Mouse (Mus musculus) forebrain, embryonic 13.5 days (tissue): ENCODE measurements around the gene Fbxl7. TPM values are rescaled to one million over a fixed set of nuclear protein-coding genes. Genes with fewer than 3 reads are reported as not detected.

ENCODE experiments used
- ATAC-seq: fragments of 200-750 bp; cut with Nextera tagmentation; 2 replicates; pipeline ENCODE4 v1.8.0; 2017
- H3K27ac ChIP-seq: fragments of 300-500 bp; sonication (generic); 2 replicates; pipeline ENCODE4 v1.5.1; 2015; ENCODE audit warnings: inconsistent platforms, mild to moderate bottlenecking, moderate library complexity
- H3K27me3 ChIP-seq: fragments of 300-500 bp; sonication (generic); 2 replicates; pipeline ENCODE4 v1.6.1; 2015; ENCODE audit warnings: mild to moderate bottlenecking, inconsistent platforms
- H3K36me3 ChIP-seq: fragments of 300-500 bp; sonication (generic); 2 replicates; pipeline ENCODE4 v1.6.1; 2015; ENCODE audit warnings: mild to moderate bottlenecking, inconsistent platforms; ENCODE audit not compliant: poor library complexity, severe bottlenecking
- H3K4me1 ChIP-seq: fragments of 300-500 bp; sonication (generic); 2 replicates; pipeline ENCODE4 v1.6.1; 2015; ENCODE audit warnings: inconsistent platforms
- H3K4me2 ChIP-seq: fragments of 300-500 bp; sonication (generic); 2 replicates; pipeline ENCODE4 v1.6.1; 2015; ENCODE audit warnings: inconsistent platforms, mild to moderate bottlenecking, moderate library complexity
- H3K4me3 ChIP-seq: fragments of 300-500 bp; sonication (generic); 2 replicates; pipeline ENCODE4 v1.5.1; 2015; ENCODE audit warnings: mild to moderate bottlenecking, inconsistent platforms
- H3K9ac ChIP-seq: fragments of 300-500 bp; sonication (generic); 2 replicates; pipeline ENCODE4 v1.6.1; 2015; ENCODE audit warnings: mild to moderate bottlenecking, inconsistent platforms
- H3K9me3 ChIP-seq: fragments of 300-500 bp; sonication (generic); replicated peaks from 2 replicates; pipeline ENCODE4 v1.6.1; 2016; ENCODE audit warnings: inconsistent platforms
- WGBS: fragments of 180-500 bp; shearing (Covaris S2); methylation state at CpG from one replicate; pipeline ENCODE4 v1.1.7; 2015; 5-methylcytosine and 5-hydroxymethylcytosine counted together
- polyA plus RNA-seq: library from polyadenylated mRNA; unstranded; fragments of >200 nt; fragmentation: Nextera tagmentation; extraction: Ambion mirVana; gene quantifications from 2 replicates; pipeline ENCODE4 v1.2.1, GENCODE M21; 2015

Fbxl7 gene
- polyA plus RNA-seq = 7.4 and 7.6 TPM in 2 replicates

DNA sequence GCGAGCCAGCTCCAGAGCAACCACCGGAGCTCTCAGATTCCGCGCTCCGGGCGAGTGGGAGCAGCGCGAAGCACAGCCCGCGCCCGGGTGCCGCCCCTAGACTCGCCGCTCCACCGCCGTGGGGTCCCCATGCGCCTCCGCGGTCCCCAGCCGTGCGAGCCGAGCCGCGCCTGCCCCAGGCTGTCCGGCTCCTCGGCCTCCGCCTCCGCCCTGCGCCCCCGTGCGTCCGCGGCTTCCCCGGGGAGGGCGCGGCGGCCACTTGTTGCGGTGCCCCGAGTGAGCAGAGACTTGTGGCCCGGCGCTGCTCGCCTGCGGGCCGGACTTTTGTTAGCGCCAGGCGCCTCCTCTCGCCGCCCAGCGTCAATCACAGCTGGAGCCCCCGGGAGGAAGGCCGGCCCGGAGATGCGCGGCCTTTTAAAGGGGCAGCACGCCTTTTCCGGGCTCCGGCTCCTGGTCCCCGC lies at the start of gene Fbxl7:
TSS of gene Fbxl7 (minus strand) at position 330 of the 461 bp plus-strand sequence.
- Histone ChIP-seq H3K9ac (peak within 1 kb of the TSS; percentile 81), H3K4me2 (peak within 1 kb of the TSS; percentile 88), H3K27ac (peak within 1 kb of the TSS; percentile 63), H3K4me3 (peak within 1 kb of the TSS; percentile 75), H3K9me3 (no peaks in the 10 kb centered on the region), H3K4me1 (peaks cover 25% of the 10 kb centered on the region), H3K27me3 (no peaks in the 10 kb centered on the region), H3K36me3 (no peaks in the 10 kb centered on the region)
- WGBS = under 1% methylated on average over 56 of the region's 58 CpGs
- ATAC-seq = peak; percentile 94

DNA sequence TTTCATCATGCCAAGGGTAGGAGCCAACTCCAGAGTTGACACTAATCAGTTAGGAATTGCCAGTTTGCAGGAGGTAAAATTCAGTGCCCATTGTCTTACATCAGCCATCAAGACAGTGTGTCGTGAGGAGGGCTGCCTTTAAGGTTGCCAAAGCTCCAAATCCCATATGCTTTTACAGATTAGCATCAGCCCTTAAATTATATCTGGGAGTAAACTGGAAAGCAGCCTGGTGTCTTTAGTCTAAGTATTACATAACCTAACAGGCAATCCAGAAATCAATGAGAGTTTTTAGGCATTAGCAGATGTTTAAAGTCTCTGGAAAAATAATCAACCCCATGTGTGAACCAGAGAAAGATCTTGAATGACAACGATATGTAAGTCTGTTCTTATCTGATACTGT lies 26.6 kb upstream of the Fbxl7 start:
- 82% methylated on average over 2 of the region's 2 CpGs for WGBS
- no peak overlapping the region for H3K9ac ChIP-seq
- ATAC-seq = no peak
- no peak overlapping the region for H3K27ac ChIP-seq
- H3K27me3 ChIP-seq = no peaks in the 10 kb centered on the region
- H3K4me3 ChIP-seq = no peak overlapping the region
- no peaks in the 10 kb centered on the region for H3K36me3 ChIP-seq
- H3K4me1 ChIP-seq = no peaks in the 10 kb centered on the region; the same call in 1 of the 2 replicates
- H3K9me3 ChIP-seq = no peaks in the 10 kb centered on the region
- H3K4me2 ChIP-seq = no peak overlapping the region

DNA sequence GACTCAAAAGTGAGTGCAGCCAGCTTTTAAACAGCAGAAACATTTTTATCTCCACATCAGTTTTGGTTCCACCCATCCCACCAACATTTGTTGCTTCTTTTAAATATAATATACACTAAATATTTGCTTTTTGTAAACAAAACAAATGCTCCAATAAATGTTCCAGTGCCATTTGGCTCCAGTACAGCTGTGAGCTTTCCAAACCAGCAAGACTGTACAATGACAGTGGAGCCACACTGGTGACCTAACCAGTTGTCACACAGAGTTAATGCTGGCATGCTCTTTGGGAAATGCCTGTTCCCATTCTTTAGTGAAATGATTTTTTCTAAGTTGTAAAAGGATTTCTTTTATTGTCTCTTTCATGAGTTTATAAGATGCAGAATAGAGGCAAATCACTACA lies 18.0 kb upstream of the Fbxl7 start:
- no peak for ATAC-seq
- H3K27me3 ChIP-seq = no peaks in the 10 kb centered on the region
- H3K36me3 ChIP-seq = no peaks in the 10 kb centered on the region

DNA sequence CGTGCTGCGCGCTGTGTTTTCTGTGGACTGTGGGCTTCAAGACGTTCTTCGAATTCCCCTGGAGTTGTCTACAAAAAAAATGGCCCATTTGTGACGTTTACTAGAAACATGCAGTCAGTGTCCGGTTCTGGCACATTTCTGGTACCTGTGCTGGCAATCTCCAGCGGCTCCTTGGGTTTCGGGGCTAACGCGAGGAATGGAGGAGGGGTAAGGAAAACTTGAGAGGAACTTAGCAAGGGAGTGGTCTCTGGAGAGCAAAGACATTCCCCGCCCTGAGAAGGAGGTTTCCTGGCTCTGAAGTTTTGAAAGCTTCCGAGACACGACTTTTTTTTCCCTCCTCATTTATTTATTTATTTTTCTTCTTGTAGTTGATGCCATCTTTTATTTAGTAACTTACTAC lies 381 bp upstream of the Fbxl7 start:
- Histone ChIP-seq H3K36me3 (no peaks in the 10 kb centered on the region), H3K4me2 (peak overlapping the region; percentile 88), H3K4me1 (peaks cover 25% of the 10 kb centered on the region), H3K27me3 (no peaks in the 10 kb centered on the region), H3K27ac (no peak overlapping the region), H3K9ac (peak overlapping the region; percentile 81), H3K9me3 (no peaks in the 10 kb centered on the region), H3K4me3 (peak overlapping the region; percentile 75)
- ATAC-seq = 0 out of 2 replicates have a peak, but pooled peaks have one; percentile 6
- WGBS = 0% methylated on average over 14 of the region's 14 CpGs

More for the DNA sequence above, 18.0 kb upstream of the Fbxl7 start:
- no peaks in the 10 kb centered on the region for H3K9me3 ChIP-seq
- no peak overlapping the region for H3K4me2 ChIP-seq
- H3K9ac ChIP-seq = no peak overlapping the region
- no peak overlapping the region for H3K4me3 ChIP-seq
- H3K4me1 ChIP-seq = no peaks in the 10 kb centered on the region
- no peak overlapping the region for H3K27ac ChIP-seq

DNA sequence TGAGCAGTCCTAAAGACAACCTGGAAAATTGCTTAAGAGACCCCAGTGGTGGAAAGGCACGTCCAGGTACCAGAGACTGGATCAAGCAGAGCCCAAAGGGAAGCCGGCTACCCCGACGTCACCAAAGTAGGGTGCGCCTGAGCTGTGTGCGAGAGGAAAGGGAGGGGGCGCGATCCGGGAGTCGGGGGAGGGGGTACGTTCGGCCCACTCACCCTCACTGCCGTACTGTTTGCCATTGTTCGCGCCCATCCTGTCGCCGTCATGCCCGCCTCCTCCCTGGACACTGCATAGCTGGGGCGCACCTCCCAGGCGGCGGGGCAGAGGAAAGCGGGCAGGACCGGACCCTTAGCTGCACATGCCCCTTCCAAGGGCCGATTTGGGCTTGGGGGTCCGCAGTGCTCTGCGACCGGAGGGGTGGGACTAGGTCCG lies 565 bp downstream of the Fbxl7 start:
- peak overlapping the region; percentile 75 for H3K4me3 ChIP-seq
- peak overlapping the region; percentile 63 for H3K27ac ChIP-seq
- H3K9me3 ChIP-seq = no peaks in the 10 kb centered on the region
- H3K4me2 ChIP-seq = peak overlapping the region; percentile 88
- peaks cover 25% of the 10 kb centered on the region for H3K4me1 ChIP-seq
- ATAC-seq = peak; percentile 83
- H3K27me3 ChIP-seq = no peaks in the 10 kb centered on the region
- peak overlapping the region; percentile 81 for H3K9ac ChIP-seq
- no peaks in the 10 kb centered on the region for H3K36me3 ChIP-seq
- WGBS = 0% methylated on average over 26 of the region's 28 CpGs

DNA sequence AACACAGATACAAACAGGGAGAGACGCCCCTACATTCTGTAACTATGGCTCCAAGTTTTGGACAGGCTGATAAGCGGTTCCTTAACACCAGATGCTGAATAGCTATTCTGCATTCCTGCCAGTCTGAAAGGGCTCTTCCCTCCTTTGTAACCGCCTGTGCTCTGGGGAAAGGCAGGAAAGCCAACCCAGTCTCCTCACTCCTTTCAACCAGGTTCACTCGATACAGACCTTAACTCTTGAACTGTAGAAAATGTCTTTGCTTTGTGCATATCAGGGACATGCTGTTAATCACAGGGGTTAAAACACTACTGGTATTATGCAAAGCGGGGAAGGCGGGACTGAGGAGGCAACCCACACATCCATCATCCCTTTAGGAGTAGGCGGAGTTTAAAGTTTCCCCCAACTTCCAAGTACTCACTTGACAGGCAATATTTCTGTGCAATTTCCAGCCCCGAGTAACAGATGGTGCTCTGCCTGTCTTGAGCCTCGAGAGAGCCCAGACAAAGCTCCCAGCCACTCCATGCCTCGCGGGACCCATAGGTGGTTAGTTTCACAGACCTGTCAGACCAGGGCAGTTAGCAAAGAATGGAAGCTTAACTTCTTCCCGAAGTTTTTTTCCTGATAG lies 1.2 kb downstream of the Fbxl7 start:
- Histone ChIP-seq H3K27me3 (no peaks in the 10 kb centered on the region), H3K9ac (peak overlapping the region; percentile 81), H3K36me3 (no peaks in the 10 kb centered on the region), H3K9me3 (no peaks in the 10 kb centered on the region), H3K4me1 (peaks cover 25% of the 10 kb centered on the region), H3K4me3 (peak overlapping the region; percentile 75), H3K4me2 (peak overlapping the region; percentile 88), H3K27ac (no peak overlapping the region)
- WGBS = 2% methylated on average over 12 of the region's 12 CpGs
- peak; percentile 20 for ATAC-seq

DNA sequence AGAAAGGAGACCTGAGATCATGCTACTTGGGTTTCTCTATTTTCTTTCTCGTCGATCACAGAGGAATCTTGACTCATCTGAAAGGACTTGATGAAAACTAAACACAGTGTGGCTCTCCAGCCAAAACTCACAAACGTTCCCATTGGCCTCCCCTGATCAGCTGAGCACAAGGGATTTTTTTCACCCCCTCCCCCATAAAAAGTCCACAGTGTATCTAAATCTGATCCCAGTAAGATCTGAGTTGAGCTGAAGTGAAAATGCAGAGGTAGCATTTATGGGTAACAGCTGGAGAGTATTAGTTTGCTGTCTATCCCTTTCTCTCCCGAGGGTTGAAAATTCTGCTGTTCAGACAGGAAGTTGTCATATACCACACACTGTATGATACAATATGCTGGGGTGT lies 2.2 kb downstream of the Fbxl7 start:
- H3K27me3 ChIP-seq = no peaks in the 10 kb centered on the region
- WGBS = 54% methylated on average over 4 of the region's 4 CpGs
- peaks cover 25% of the 10 kb centered on the region for H3K4me1 ChIP-seq
- no peak overlapping the region for H3K4me3 ChIP-seq
- no peaks in the 10 kb centered on the region for H3K9me3 ChIP-seq
- H3K36me3 ChIP-seq = no peaks in the 10 kb centered on the region
- H3K4me2 ChIP-seq = peak overlapping the region; percentile 28; the same call in 1 of the 2 replicates
- no peak overlapping the region for H3K27ac ChIP-seq
- no peak overlapping the region for H3K9ac ChIP-seq
- ATAC-seq = no peak

DNA sequence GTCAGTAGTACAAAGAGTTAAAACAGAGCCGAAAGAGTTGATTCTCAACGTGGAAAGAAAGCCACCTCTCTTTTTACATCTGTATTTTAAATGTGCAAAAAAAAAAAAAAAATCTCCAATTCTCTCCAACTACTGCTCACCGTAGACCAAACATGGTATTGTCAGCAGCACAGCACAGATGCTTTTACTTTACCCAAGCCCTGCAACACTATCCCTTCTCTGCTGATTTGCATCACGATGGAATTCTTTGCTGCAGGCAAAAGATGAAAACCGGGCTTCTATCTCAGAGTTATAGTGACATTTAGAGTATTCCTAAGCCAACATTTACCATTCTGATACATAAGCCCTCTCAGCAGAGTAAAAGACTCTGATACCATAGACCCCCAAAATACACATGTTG lies 5.4 kb downstream of the Fbxl7 start:
- 78% methylated on average over 5 of the region's 5 CpGs for WGBS

DNA sequence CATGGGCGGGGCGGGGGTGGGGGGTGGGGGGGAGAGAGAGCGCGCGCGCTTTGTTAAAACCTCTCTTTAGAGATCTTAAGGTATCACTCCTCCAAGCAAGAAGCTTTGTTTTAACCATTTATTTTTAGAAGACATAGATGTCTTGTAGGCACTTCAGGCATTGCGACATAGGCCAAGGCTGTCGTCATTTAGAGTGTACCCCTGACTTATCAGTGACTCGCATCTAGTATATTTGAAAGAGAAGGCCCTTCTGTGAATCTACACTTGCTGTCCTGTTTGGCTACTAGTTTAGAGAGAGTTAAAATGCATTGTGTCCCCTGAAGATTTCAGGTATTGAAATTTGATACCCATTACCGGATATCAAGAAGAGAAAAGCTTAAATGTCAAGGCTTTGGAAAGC lies 7.2 kb downstream of the Fbxl7 start:
- Histone ChIP-seq H3K9ac (no peak overlapping the region), H3K9me3 (no peaks in the 10 kb centered on the region), H3K4me2 (no peak overlapping the region), H3K36me3 (no peaks in the 10 kb centered on the region), H3K4me1 (peaks cover 3% of the 10 kb centered on the region; the same call in 1 of the 2 replicates), H3K27ac (no peak overlapping the region), H3K27me3 (no peaks in the 10 kb centered on the region), H3K4me3 (no peak overlapping the region)
- WGBS = 63% methylated on average over 10 of the region's 10 CpGs
- no peak for ATAC-seq

More for the DNA sequence above, 5.4 kb downstream of the Fbxl7 start:
- Histone ChIP-seq H3K9ac (no peak overlapping the region), H3K4me3 (no peak overlapping the region), H3K4me2 (no peak overlapping the region), H3K9me3 (no peaks in the 10 kb centered on the region), H3K27me3 (no peaks in the 10 kb centered on the region), H3K4me1 (peaks cover 18% of the 10 kb centered on the region), H3K27ac (no peak overlapping the region), H3K36me3 (no peaks in the 10 kb centered on the region)
- no peak for ATAC-seq

DNA sequence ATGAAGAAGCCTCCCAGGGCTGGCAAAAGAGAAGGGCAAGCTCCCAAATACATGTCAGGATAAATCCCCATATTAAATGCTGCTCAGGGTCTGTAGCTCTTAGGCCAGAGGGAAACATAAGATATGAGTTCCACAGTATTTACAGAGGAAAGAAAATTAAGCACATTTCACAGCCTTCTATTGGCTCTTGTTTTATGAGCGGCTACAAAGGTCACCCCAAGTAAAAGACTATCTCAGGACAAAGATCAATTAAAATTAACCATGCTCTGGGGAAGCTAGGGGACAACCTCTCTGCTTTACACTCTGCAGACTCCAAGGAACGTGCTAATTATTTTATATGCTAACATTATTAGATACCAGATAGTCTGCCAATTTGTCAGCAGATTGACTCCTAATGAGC lies 9.4 kb downstream of the Fbxl7 start:
- H3K27me3 ChIP-seq = no peaks in the 10 kb centered on the region
- H3K36me3 ChIP-seq = no peaks in the 10 kb centered on the region
- no peaks in the 10 kb centered on the region for H3K4me1 ChIP-seq
- H3K4me2 ChIP-seq = no peak overlapping the region
- WGBS = 37% methylated on average over 2 of the region's 2 CpGs
- no peak for ATAC-seq
- H3K9ac ChIP-seq = no peak overlapping the region
- H3K27ac ChIP-seq = no peak overlapping the region
- no peak overlapping the region for H3K4me3 ChIP-seq
- H3K9me3 ChIP-seq = no peaks in the 10 kb centered on the region

DNA sequence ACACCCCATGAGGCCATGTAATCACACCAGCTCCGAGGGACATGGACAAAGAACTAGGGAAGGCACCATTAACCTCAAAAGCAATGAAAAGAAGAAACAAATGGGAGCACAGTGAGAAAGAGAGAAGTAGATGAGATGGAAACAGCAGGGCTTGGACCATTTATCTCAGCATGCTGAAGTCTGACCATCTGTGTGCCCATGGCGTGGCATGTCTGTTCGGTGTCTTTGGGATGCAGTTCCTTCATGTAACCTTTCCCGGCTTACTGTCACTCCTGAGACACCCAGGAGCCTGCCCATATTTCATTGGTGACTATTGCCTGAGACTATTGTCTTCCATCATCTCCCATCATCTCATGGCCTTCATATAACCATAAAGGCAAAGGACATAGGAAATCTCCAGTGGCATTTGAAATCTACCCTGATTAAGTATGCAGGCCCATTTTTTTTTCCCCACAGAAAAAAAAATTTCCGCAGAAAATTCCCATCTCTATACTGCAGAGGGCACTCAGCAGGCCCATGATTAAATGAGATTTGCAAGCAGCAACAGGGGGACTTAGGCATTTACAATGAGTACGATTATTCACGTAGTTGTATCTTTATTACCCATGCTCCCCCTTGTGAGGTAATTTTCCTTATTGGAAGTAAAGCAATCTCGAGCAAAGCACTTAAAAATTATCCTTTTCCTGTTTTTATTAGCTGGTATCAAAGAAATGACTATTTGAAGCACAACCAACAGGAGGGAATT lies 15.0 kb downstream of the Fbxl7 start:
- 83% methylated on average over 8 of the region's 8 CpGs for WGBS
- no peak overlapping the region for H3K9ac ChIP-seq
- H3K27me3 ChIP-seq = no peaks in the 10 kb centered on the region
- no peak for ATAC-seq
- no peaks in the 10 kb centered on the region for H3K9me3 ChIP-seq
- peaks cover 9% of the 10 kb centered on the region for H3K4me1 ChIP-seq
- H3K36me3 ChIP-seq = no peaks in the 10 kb centered on the region
- no peak overlapping the region for H3K4me2 ChIP-seq
- H3K4me3 ChIP-seq = no peak overlapping the region
- H3K27ac ChIP-seq = no peak overlapping the region

DNA sequence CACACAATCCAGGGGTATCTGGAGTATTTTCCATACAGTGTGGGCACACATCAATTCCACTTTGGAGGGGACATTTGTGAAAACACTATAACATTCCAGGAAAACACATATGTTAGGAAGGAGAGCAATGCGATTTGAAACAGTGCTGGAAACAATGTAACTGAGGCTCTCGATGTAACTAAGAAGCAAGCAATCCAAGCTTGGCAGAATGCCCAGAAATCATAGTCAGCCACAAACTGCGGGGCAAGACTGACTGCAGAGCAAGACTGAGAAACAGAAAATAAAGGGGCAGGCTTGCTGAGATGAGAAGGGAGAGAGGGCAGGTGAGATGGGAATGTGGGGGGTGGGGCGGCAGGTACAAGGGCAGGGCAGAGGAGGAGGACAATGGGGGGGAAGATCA lies 19.7 kb downstream of the Fbxl7 start:
- H3K27me3 ChIP-seq = no peaks in the 10 kb centered on the region
- H3K4me3 ChIP-seq = no peak overlapping the region
- no peak overlapping the region for H3K4me2 ChIP-seq
- H3K9me3 ChIP-seq = no peaks in the 10 kb centered on the region
- peaks cover 10% of the 10 kb centered on the region for H3K4me1 ChIP-seq
- H3K27ac ChIP-seq = no peak overlapping the region
- WGBS = 15% methylated on average over 4 of the region's 4 CpGs
- H3K9ac ChIP-seq = no peak overlapping the region
- no peaks in the 10 kb centered on the region for H3K36me3 ChIP-seq
- peak; percentile 89 for ATAC-seq
